Mouse (Mus musculus) CD4-positive helper T cell, adult 2 months (primary cell): ENCODE data around the gene Mblac2.

ENCODE experiments used
- DNase-seq: peaks from one replicate; pipeline ENCODE4 v3.0.0-alpha.2; 2012; ENCODE audit warnings: low read depth, missing footprints, low spot score

The Mblac2 gene

GRCm38 (mm10) chr13:81736606-81737005 is 25.5 kb downstream of the Mblac2 start:
- DNase-seq: no peak

GRCm38 (mm10) chr13:81740898-81741297 is 29.8 kb downstream of the Mblac2 start:
- DNase-seq: no peak

DNA sequence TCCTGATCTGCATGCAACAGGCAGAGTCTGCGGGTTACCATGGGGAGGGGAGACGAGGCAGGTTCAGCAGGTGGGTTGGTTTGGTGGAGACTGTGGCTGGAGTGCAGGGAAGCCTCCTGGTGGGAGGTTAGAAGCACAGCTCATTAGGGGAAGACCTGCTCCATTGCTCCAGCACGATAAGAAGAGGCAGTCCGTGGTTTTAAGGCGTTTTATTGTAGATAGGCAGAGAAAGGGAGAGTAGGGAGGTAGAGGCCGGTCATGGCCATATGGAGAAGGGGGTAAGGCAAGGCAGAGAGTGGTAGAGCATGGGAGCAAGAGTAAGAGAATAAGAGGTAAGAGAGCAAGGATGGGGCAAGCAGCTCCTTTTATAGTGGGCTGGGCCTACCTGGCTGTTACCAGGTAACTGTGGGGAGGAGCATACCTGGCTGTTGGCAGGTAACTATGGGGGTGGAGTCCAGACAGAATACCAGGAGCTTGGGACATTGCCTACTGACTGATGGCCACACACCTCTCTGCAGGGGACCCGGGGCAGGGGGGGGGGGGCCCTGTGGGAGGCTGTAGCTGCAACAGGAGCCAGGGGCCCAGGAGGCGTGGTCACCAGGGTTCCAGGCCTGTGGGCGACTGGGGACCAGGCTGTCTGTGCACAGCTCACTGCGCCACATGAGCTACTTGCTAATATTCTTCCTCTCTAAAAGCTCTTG is 32.4 kb downstream of the Mblac2 start:
- DNase-seq: no peak

DNA sequence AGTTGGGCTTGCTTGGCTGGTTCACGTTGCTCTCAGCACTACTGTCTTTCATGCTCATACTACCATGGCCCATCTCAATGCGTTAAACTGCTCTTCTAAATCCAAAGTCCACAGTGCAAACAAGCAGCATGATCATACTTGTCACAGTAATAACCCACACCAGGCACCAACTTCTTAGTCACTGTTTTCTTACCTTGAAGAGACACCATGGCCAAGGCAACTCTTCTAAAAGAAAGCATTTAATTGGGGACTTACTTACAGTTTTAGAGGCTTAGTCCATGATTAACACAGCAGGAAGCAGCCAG is 32.9 kb downstream of the Mblac2 start:
- no peak for DNase-seq

GRCm38 (mm10) chr13:81754878-81755277 is 43.7 kb downstream of the Mblac2 start:
- no peak for DNase-seq

DNA sequence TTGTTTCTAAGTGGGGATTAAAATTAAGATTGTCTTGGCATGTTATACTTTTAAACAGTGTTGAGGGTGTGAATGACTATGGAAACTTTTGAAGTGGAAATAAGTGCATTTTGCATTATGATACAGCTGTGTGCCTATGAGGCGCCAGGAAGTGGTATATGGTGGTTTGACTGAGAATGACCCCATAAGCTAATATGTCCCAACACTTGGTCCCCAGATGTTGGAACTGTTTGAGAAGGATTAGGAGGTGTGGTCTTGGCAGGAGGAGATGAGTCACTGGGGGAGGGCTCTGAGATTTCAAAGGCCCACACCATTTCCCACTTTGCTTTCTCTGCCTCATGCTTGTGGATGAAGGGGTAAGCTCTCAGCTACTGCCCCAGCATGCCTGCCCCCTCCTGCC is 44.2 kb downstream of the Mblac2 start:
- DNase-seq: no peak

DNA sequence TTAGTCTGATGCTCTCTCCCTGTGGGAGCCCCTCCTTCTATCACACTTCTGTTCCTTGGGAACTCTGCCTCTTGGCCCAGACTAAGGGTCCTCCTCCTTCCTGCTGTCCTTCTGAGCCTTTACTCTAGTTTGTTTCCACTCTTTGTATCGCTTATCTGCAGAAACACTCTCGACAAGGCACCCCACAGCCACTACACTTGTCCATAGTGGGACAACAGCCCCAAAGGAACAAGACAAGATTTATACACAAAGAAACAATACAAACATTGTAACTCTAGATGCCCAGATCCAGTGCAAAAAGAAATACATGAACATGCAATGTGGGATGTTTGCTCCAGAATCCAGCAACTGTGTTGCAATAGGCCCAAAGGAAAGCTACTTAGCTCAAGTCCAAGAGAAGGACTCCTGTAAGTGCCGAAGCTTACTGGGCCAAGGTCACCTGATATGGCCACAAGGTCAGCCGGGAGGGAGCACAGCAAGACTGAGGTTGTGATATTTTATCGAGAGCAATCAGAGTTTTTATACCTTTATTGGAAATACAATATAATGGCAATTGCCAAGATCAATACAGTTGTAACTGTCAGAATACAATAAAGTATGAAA is 46.0 kb downstream of the Mblac2 start:
- DNase-seq: no peak

DNA sequence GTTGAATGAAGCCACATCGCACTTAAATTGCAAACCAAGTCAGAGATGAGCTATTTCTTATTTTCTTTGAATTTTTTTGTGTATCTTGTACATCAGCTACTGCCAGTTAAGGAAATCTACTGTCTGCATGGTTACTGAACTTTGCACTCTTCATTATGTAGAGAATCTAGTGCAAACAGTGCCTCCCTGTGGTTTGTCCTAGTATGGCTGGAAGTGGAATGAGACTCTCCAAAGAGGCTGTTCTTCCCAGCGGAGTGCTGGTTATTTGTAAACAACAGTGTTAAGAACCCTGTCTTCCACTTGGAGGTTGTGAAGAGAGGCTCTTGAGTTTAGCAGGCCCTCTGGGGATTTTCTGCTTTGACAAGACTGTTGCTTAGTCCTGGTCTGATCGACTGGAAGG is 49.2 kb downstream of the Mblac2 start:
- DNase-seq: peak; percentile 23

DNA sequence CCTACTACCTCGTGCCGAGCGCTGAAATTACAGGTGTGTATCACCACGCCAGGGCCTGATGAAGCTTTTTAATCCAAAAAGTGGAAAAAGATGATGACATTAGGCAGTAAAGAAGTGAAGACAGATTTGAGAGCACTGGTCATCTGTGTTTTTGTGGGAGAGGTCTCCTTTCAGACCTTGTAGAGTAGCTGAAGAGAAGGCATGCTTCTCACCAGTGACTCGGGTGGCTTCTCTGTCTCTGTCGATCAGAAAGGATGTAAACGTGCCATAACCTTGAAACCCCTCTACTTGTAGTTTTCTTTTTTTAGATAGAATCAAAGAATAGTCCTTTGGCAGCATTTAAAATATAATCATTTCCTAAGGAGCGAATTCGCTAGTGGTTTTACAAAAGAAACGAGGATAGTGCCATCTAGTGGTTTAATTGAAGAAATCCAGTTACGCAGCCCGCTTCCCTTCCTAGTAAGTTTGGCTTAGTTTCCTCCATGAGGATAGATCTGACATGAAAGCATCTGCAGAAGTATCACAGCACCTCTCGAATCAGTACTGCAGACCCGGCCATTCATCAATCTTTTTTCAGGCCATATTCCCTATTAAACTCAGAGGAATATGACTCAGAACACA is 50.5 kb downstream of the Mblac2 start:
- DNase-seq: peak; percentile 48

- DNase-seq: no peak
Observed at GRCm38 (mm10) chr13:81764173-81764572, 53.0 kb downstream of the Mblac2 start.

GRCm38 (mm10) chr13:81767038-81767659 is 56.0 kb downstream of the Mblac2 start:
- DNase-seq: peak; percentile 51

DNA sequence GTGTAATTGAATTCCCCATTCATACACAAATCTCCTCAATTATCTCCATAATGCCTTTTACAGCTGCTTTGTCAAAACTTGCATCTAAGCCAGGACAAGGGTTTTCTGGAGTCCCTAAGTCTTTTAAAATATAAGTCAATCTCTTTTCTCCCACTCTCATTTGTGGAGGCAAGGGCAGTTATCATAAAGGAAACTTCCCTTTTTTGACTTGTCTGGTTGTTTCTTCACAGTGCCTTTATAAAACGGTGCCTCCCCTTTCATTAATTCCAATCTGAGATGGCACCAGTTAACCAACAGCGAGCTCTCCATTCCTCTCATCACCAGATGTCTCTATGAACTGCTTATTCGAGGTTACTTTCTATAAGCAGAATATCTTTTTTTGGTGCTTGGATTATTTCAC is 65.1 kb downstream of the Mblac2 start:
- DNase-seq: no peak

GRCm38 (mm10) chr13:81782475-81782874 is 71.3 kb downstream of the Mblac2 start:
- no peak for DNase-seq

- DNase-seq: peak; percentile 97
Observed at GRCm38 (mm10) chr13:81782971-81783404, 71.8 kb downstream of the Mblac2 start, which contains the start of gene Cetn3. Gene Cetn3 (plus strand): TSS chr13:81783077.

- DNase-seq: peak; percentile 98
Observed at GRCm38 (mm10) chr13:81783405-81784342, 72.5 kb downstream of the Mblac2 start.

DNA sequence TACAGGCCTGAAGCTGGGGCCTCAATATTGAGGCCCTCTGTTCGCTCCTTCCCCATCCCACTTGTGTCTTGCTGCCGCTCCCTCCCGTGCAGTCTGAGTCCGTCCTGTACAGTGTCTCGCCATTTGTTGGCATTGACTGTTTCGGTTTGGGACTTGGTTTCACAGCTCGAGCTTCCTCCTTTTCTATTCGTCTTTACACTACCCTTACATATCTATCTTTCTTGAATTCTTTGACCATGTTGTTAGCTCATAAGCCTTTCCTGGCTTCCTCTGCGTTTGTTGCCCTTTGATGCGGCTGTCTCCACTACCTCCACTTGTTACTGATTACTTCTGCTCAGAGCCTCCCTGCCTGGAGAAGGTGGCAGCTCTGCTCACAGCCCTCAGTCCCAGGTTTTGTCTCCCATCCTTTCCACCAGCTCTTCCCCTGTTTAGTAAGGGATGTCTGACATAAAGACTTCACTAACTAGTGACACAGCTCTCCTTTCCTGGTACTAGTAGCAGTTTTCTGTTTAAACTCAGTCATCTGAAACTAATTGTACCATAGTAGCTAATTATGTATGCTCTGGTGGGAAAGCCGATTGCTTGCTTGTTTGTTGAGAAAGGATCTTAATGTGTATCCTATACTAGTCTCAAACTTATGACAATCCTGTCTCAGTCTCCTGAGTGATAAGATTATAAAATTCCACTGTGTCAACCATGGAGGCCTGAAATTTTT is 74.8 kb downstream of the Mblac2 start:
- no peak for DNase-seq

DNA sequence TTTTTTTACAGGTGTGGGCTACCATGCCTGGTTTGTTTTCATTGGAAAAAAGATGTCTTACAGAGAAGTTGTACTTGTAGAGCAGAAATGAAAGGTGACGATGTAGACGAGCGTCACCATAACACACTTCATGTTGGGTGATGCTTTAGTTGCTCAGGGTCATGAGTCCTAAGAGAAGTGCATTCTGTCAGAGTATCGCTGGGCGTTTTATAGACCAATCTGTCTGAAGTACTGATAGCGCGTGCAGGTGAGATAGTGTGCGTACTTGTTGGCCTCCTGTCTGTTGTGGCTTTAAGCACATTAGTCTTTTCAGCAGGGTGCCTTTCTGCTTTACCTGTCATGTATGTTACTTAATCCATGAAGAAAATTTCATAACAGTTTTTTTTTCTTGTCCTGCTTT is 79.0 kb downstream of the Mblac2 start:
- DNase-seq: no peak

- DNase-seq: no peak
Observed at GRCm38 (mm10) chr13:81791861-81792260, 80.7 kb downstream of the Mblac2 start.

DNA sequence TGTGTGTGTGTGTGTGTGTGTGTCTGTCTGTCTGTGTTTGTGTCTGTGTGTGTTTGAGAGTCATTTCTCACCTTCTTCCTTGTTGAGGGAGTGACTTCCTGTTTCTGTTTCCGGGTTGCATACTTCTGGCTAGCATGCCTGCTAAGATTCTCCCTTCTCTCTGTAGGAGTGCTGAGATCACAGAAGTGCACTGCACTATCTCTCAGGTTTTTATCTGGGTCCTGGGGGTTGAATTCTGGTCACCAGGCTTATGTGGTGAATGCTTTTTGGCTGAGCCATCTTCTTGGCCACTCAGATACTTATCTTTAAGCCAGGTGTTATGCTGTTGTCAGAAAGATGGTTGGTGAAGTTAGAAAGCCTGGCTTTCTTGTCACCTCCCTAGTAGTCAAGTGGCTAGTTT is 82.7 kb downstream of the Mblac2 start:
- DNase-seq: peak; percentile 42

- peak; percentile 33 for DNase-seq
Observed at GRCm38 (mm10) chr13:81801121-81801520, 90.0 kb downstream of the Mblac2 start.
